Mouse (Mus musculus): ENCODE results near the gene Car2. TPM values are rescaled to one million over a fixed set of nuclear protein-coding genes. Genes with fewer than 3 reads are reported as not detected.
A peak's percentile ranks its signal among the peaks of the same experiment; 100 is the strongest.

Gene Car2
- 23.1 and 28.6 TPM in 2 replicates for polyA plus RNA-seq (2012; rRNA removed)

DNA sequence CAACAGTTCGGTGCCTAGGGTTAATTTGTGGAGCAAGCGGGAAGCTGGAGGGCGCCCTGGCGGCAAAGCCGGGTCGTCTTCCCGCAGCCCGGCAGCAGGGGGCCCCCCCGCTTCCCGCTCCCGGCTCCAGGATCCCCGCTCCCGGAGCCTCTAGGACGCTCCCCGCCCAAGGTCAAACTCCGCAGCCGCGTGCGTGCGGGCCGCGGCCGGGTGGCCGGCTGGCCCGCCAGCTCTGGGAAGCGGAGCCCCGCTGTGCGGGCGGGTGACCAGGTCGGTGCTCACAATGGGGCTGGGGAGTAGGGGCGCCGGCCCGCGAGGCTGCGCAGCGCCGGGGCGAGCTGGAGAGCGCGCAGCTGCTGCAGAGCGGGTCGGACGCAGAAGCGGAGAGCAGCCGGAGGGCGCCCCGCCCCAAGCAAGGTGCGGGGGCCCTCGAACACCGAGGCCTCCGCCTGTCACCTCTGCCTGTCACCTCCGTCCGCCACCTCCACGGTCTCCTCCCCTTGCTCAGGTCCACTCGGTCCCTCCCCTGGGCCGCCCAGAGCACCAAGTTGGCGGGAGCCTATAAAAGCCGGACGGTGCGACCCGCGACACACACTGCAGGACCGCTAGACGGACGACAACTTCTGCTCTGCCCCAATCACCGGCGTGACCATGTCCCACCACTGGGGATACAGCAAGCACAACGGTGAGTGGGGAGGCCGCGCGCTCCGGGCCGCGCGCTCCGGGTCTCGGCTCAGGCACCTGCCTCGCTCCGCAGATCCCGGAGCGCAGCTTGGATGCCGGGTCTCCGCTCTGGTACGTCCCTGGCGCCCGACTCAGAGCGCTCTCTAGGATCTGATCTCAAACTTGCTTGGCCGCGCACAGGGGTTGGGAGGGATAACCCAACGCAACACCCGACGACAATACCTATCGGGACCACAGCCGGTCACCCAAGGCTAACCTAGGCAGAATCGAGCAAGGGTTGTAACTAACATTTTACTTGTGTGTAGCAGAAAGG, at the start of gene Car2:
TSS of gene Car2 (plus strand) at position 172 of the 997 bp plus-strand sequence.
- TF ChIP-seq POLR2A (IDR thresholded peaks at IDR 0.05; ENCODE audit: borderline replicate concordance, extremely low read depth, insufficient read depth, insufficient read length, poor library complexity, severe bottlenecking) (no peak), CTCF (IDR thresholded peaks at IDR 0.05; ENCODE audit: borderline replicate concordance, extremely low read depth, insufficient read depth, insufficient read length) (peak; percentile 35; the same call in 1 of the 2 replicates)
- DNase-seq (ENCODE audit: low read depth) = peak; percentile 84

DNA sequence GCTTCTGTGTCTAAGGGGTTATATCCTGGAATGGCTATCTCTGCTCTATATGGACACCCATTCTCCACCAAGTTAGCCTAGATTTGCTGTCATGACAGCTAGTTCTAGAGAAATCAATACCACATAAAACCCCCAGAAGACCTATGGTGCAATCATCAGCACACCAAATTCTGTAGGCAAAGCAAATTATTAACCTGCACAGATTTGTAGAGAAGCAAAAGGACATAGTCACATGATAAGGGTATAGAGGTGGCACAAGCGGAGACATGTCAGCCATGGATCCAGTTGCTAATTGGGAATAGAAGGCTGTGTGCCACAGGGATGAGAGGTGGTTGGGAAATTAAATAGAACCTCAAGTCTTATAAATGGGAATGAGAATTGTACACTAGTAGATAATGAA, 47.1 kb upstream of the Car2 start:
- DNase-seq (ENCODE audit: low read depth) = no peak

DNA sequence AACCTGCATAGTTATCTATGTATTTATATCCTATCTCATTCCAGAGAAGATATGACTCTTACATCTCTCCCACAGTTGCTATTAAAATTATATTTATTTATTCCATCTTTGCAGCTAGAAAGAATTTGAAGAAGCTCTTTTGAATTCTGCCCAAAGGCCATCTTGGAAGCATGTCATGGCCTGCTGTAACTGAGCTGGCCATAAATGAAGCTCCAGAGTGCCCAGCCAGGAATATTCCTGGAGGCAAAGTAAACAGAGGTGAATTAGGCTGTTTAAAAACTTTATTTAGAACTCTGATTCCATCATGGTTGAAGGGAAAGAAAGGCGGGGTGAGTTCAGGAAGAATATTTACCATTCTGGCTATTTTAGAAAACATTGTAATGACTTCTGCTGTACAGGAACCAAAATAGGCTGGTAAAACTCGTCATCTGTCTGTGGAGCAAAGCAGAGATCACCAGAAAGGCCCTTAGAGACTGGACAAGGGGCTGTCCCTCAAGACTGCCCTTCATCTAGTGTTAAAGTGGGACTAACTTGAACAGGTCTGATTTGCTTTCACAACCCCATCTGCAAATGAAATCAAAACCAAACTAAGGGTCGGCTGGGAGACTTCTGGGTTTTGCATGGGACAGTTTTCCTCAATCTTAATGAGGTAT, 46.5 kb upstream of the Car2 start:
- TF ChIP-seq CTCF (IDR thresholded peaks at IDR 0.05; ENCODE audit: borderline replicate concordance, extremely low read depth, insufficient read depth, insufficient read length) (no peak), POLR2A (IDR thresholded peaks at IDR 0.05; ENCODE audit: borderline replicate concordance, extremely low read depth, insufficient read depth, insufficient read length, poor library complexity, severe bottlenecking) (no peak)
- DNase-seq (ENCODE audit: low read depth) = no peak

More for the DNA sequence above, 47.1 kb upstream of the Car2 start:
- no peak for TF ChIP-seq POLR2A (IDR thresholded peaks at IDR 0.05; ENCODE audit: borderline replicate concordance, extremely low read depth, insufficient read depth, insufficient read length, poor library complexity, severe bottlenecking)

DNA sequence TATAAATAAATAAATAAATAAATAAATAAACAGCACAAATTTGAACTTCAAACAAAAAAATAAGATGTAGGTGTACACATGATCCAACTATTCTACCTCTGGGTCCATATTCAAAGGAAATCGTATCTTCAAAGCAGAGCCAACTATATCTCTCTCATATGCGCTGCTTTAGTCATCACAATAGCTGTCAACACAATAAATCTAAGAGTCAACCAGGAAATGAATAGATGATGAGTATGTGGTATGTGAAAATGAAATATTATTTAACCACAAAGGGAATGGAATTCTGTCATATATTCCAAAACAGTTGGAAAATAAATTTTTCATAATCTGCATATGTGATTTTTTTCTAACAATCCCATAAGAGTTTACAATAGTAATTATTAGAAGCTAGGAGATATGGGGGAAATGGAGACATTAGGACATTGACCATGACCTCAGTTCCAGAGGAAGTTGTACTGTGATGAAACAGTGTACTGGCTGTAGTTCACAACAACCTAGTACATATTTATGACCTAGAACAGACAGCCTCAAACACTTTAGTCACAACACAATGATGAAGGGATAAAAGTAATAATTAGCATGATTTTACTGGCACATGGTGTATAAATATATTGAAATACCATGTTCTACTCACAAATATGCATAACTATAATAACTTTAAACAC, 37.4 kb upstream of the Car2 start:
- no peak for DNase-seq (ENCODE audit: low read depth)
- TF ChIP-seq CTCF (IDR thresholded peaks at IDR 0.05; ENCODE audit: borderline replicate concordance, extremely low read depth, insufficient read depth, insufficient read length) (no peak), POLR2A (IDR thresholded peaks at IDR 0.05; ENCODE audit: borderline replicate concordance, extremely low read depth, insufficient read depth, insufficient read length, poor library complexity, severe bottlenecking) (no peak)

DNA sequence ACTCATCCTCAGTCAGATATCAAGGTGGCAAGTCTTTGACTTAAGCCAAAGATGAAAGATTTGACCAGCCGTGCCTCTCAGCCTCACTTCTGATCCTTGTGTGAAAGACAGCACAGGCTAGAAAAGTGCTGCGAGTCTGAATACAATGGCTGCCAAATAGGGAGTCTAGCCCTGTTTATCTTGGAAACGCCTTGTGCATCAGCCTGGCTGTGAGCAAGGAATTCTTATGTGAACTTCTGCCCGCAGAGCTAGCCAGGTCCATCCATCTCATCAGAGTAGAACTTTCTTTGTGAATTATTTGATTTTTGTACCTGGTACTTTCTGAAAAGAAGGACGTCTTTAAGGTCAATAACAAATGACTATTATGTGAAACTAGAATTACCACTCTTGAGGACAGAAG, 32.1 kb upstream of the Car2 start:
- TF ChIP-seq CTCF (IDR thresholded peaks at IDR 0.05; ENCODE audit: borderline replicate concordance, extremely low read depth, insufficient read depth, insufficient read length) (no peak), POLR2A (IDR thresholded peaks at IDR 0.05; ENCODE audit: borderline replicate concordance, extremely low read depth, insufficient read depth, insufficient read length, poor library complexity, severe bottlenecking) (no peak)
- no peak for DNase-seq (ENCODE audit: low read depth)

DNA sequence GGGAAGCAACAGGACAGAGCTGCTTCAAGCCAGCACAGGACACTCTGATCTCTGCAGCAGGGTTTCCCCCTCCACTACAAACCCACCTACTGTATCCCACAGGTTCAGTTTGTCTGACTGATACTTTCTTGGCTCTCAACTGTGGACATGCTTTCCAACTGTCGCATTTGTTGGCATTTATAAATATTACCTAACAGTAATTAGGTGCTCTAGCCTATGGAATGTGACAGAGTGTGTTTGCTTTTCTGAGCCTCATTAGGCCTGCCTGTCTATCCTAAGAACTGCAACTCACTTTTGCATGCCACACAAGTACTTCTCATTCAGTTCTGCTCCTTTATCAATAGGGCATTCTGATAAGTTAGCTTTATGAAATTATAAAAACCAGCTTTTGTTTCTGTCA, 31.6 kb upstream of the Car2 start:
- DNase-seq (ENCODE audit: low read depth) = peak; percentile 52
- no peak for TF ChIP-seq POLR2A (IDR thresholded peaks at IDR 0.05; ENCODE audit: borderline replicate concordance, extremely low read depth, insufficient read depth, insufficient read length, poor library complexity, severe bottlenecking)
- TF ChIP-seq CTCF (IDR thresholded peaks at IDR 0.05; ENCODE audit: borderline replicate concordance, extremely low read depth, insufficient read depth, insufficient read length) = no peak

DNA sequence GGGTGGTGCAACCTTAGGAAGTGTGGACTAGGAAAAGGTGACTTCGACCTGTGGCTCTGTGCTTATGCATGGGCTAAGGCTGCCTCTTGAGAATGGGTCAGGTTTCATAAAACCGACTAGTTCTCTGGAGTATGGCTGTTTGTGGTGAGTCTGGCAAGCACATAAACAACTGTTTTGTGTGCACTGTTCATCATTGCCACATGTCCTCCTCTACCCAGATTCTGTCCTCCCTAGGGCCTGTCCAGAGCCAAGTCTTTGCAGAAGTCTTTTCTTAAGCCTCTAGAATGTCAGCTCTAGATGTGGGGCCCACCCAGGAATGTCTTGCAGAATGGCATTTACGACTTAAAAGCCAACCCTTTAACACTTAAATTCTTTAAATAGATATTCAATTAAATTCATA, 28.2 kb upstream of the Car2 start:
- TF ChIP-seq CTCF (IDR thresholded peaks at IDR 0.05; ENCODE audit: borderline replicate concordance, extremely low read depth, insufficient read depth, insufficient read length) (no peak), POLR2A (IDR thresholded peaks at IDR 0.05; ENCODE audit: borderline replicate concordance, extremely low read depth, insufficient read depth, insufficient read length, poor library complexity, severe bottlenecking) (no peak)
- DNase-seq (ENCODE audit: low read depth) = no peak

DNA sequence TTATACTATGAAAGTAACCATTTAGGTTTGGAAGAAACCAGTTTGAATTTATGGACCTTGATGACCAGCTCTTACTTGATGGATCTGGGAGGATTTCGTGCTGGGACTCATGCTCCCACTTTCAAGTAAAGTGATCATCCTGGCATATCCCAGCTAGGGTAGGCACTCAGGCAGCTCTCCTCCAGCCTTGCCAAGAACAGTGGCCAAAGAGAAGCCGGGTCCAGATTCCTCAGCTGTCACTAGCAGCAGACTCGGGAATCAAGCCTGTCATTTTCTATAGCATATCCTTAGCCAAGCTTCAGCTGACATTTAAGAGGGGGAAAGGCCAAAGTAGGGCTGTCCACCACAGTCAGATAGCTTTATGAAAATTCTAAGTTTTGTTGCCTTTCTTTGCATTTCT, 25.8 kb upstream of the Car2 start:
- DNase-seq (ENCODE audit: low read depth) = no peak
- TF ChIP-seq POLR2A (IDR thresholded peaks at IDR 0.05; ENCODE audit: borderline replicate concordance, extremely low read depth, insufficient read depth, insufficient read length, poor library complexity, severe bottlenecking) (no peak), CTCF (IDR thresholded peaks at IDR 0.05; ENCODE audit: borderline replicate concordance, extremely low read depth, insufficient read depth, insufficient read length) (no peak)

DNA sequence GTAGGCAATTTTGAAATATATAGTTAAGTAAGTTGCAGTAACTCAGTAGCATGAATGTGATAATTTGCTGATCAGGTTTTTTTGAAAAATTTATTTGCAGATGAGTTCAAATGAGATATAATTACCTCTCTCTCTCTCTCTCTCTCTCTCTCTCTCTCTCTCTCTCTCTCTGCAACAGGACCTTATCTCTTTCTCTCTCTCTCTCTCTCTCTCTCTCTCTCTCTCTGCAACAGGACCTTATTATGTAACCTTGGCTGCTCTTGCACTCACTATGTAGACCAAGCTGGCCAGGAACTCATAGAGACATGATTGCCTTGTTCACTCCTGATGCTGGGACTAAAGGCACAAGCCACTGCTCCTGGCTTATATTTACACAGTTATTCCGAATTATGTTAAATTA, 24.9 kb upstream of the Car2 start:
- no peak for DNase-seq (ENCODE audit: low read depth)
- TF ChIP-seq CTCF (IDR thresholded peaks at IDR 0.05; ENCODE audit: borderline replicate concordance, extremely low read depth, insufficient read depth, insufficient read length) = no peak
- TF ChIP-seq POLR2A (IDR thresholded peaks at IDR 0.05; ENCODE audit: borderline replicate concordance, extremely low read depth, insufficient read depth, insufficient read length, poor library complexity, severe bottlenecking) = no peak

DNA sequence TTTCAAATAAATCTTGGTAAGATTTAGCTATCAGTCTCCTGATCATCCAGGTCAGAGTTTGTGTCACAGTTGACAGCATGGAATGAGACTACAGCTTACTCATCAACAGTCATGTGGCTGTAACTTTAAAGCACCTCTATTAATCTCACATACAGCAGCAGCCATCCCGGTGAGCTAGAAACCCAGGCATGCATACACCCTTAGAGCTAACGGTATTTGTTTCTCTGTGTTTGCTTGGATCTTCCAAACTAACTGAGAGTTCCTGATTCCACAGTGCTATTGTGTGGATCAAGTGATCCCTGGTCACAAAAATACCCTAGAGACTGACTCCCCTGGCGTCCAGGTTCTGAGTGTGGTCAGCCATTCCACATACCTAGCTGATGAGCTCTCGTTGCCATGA, 24.3 kb upstream of the Car2 start:
- TF ChIP-seq CTCF (IDR thresholded peaks at IDR 0.05; ENCODE audit: borderline replicate concordance, extremely low read depth, insufficient read depth, insufficient read length) = no peak
- TF ChIP-seq POLR2A (IDR thresholded peaks at IDR 0.05; ENCODE audit: borderline replicate concordance, extremely low read depth, insufficient read depth, insufficient read length, poor library complexity, severe bottlenecking) = no peak
- no peak for DNase-seq (ENCODE audit: low read depth)

DNA sequence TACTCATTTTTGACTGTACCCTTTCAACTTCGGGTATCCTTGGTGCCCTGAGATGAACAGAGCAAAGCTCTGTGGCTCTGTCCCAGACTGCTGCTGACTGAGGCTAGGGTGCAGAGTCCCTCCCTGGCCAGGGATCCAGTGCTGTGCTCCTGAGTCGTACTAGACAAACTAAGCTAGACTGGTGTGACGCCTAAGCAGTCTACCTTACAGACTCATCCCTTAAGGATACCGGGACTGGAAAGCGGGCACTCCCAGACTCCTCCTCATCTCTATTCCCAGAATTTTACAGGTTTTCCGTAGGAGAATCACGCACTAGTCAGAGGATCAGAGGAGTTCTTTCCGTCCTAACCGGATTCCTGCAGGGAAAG, 23.4 kb upstream of the Car2 start:
- TF ChIP-seq POLR2A (IDR thresholded peaks at IDR 0.05; ENCODE audit: borderline replicate concordance, extremely low read depth, insufficient read depth, insufficient read length, poor library complexity, severe bottlenecking) (no peak), CTCF (IDR thresholded peaks at IDR 0.05; ENCODE audit: borderline replicate concordance, extremely low read depth, insufficient read depth, insufficient read length) (no peak)
- no peak for DNase-seq (ENCODE audit: low read depth)
